Comparison of ENCODE assay signal across 16 mouse cellular contexts in genomic region chr3:51719373-51719772, GRCm38 (mm10). TPM values are rescaled to one million over a fixed set of nuclear protein-coding genes. Genes with fewer than 3 reads are reported as not detected.
DNase-seq lines count a peak whose midpoint lies in the region; TF ChIP-seq lines count a peak whose summit lies in the region.
"Had no signal": no experiment of that assay in that cellular context is flagged by ENCODE, and none has a peak within 500 bp of the region (broad histone marks: within the 10 kb centered on the region; RNA-seq: fewer than 3 reads in every experiment).

No protein-coding gene starts in this region.

- TF ChIP-seq EP300 in MEL (IDR thresholded peaks at IDR 0.05; ENCODE audit: low read depth in 1 of 2, low read length in 2 of 2): no peak

- TF ChIP-seq CTCF in MEL (IDR thresholded peaks at IDR 0.05 in 2 of 3, conservative IDR thresholded peaks at IDR 0.05 in 1 of 3; ENCODE audit: control insufficient read depth in 1 of 3, insufficient read depth in 1 of 3, low read depth in 2 of 3, low read length in 3 of 3, poor library complexity in 1 of 3, severe bottlenecking in 1 of 3): no peak
- TF ChIP-seq CTCF in embryonic fibroblast, embryonic 13.5 days (IDR thresholded peaks at IDR 0.05; ENCODE audit: borderline replicate concordance, insufficient read depth, low read length): no peak

- no peaks in the 10 kb centered on the region for H3K9me3 ChIP-seq in MEL (replicated peaks; ENCODE audit: insufficient read depth, low read length)
- H3K9me3 ChIP-seq: hindbrain, embryonic 10.5 days; neural tube, embryonic 15.5 days had no signal

- H3K79me2 ChIP-seq in MEL (ENCODE audit: control insufficient read depth, insufficient read depth, low read length, poor library complexity): no peaks in the 10 kb centered on the region

- H3K27me3 ChIP-seq in MEL (ENCODE audit: control insufficient read depth in 1 of 2, insufficient read depth in 2 of 2, low read length in 2 of 2): no peaks in the 10 kb centered on the region
- H3K27me3 ChIP-seq: neural tube, embryonic 15.5 days had no signal

- peak; percentile 25 to 43 for DNase-seq in heart, postnatal 10 days
- DNase-seq in heart, postnatal 36 days: no peak
- DNase-seq in MEL (ENCODE audit: low read depth, low spot score): peak; percentile 54
- DNase-seq in lung, postnatal 14 days: peak; percentile 56
- DNase-seq in frontal cortex, postnatal 25 days (ENCODE audit: low spot score in 2 of 2): no peak
- no peak for DNase-seq in cerebellum, adult 11 months
- DNase-seq: cerebellum, adult 9-10 months; gastrocnemius, postnatal 36 days; right cerebral cortex, adult 18-20 months; thymus, postnatal 4 days had no signal

- H3K36me3 ChIP-seq in MEL (ENCODE audit: control insufficient read depth in 1 of 2, insufficient read depth in 2 of 2, low read length in 2 of 2): peaks cover 0 to 8% of the 10 kb centered on the region in 2 experiments; a peak in 2 of 4 replicates
- H3K36me3 ChIP-seq: hindbrain, embryonic 10.5 days; neural tube, embryonic 15.5 days had no signal

- no peak for TF ChIP-seq POLR2A in MEL (IDR thresholded peaks at IDR 0.05; ENCODE audit: control insufficient read depth in 1 of 2, insufficient read depth in 1 of 2, low read depth in 1 of 2, low read length in 2 of 2, poor library complexity in 1 of 2)
- no peak for TF ChIP-seq POLR2A in embryonic fibroblast, embryonic 13.5 days (IDR thresholded peaks at IDR 0.05; ENCODE audit: low read depth, low read length)

- no peak overlapping the region for H3K9ac ChIP-seq in MEL (ENCODE audit: control insufficient read depth, low read depth, low read length, poor library complexity, severe bottlenecking)
- H3K9ac ChIP-seq: neural tube, embryonic 15.5 days had no signal

- H3K4me1 ChIP-seq in MEL (ENCODE audit: control insufficient read depth in 1 of 2, insufficient read depth in 2 of 2, low read length in 2 of 2): peaks cover 0 to 13% of the 10 kb centered on the region in 2 experiments; a peak in 1 of 4 replicates
- peaks cover 9% of the 10 kb centered on the region for H3K4me1 ChIP-seq in embryonic fibroblast, embryonic 13.5 days (ENCODE audit: control insufficient read depth, insufficient read depth, low read length)

- no peak overlapping the region for H3K4me3 ChIP-seq in MEL (ENCODE audit: control insufficient read depth in 1 of 2, insufficient read depth in 1 of 2, low read depth in 2 of 2, low read length in 2 of 2)
- no peak overlapping the region for H3K4me3 ChIP-seq in embryonic fibroblast, embryonic 13.5 days (ENCODE audit: insufficient read depth, low read length)
- H3K4me3 ChIP-seq: erythroblast, embryonic 14.5 days; hindbrain, embryonic 10.5 days; neural tube, embryonic 15.5 days had no signal

- intact Hi-C loops in heart, postnatal 10 days (cut with DNase I): no loop called here
- intact Hi-C loops in heart, postnatal 36 days (cut with DNase I): no loop called here

- no peak for TF ChIP-seq RAD21 in MEL (IDR thresholded peaks at IDR 0.05; ENCODE audit: low read depth, low read length)

- H3K27ac ChIP-seq in MEL (ENCODE audit: control insufficient read depth, low read depth, low read length): no peak overlapping the region
- 0 out of 2 replicates have a peak overlapping the region, but pooled peaks have one; percentile 29 for H3K27ac ChIP-seq in embryonic fibroblast, embryonic 13.5 days (ENCODE audit: insufficient read depth, low read length)
- H3K27ac ChIP-seq: hindbrain, embryonic 10.5 days; neural tube, embryonic 15.5 days had no signal

TF ChIP-seq in MEL, 35 proteins besides CTCF, POLR2A, EP300 and RAD21:
- TF ChIP-seq ZC3H11A (IDR thresholded peaks at IDR 0.05; ENCODE audit: low read depth, low read length) (no peak), UBTF (IDR thresholded peaks at IDR 0.05; ENCODE audit: borderline replicate concordance, insufficient read depth, low read depth, low read length) (no peak), BHLHE40 (IDR thresholded peaks at IDR 0.05; ENCODE audit: borderline replicate concordance, low read depth, low read length) (no peak), ZNF384 (IDR thresholded peaks at IDR 0.05; ENCODE audit: low read depth, low read length) (no peak), GATA1 (IDR thresholded peaks at IDR 0.05; ENCODE audit: low read depth, low read length) (no peak), RCOR1 (IDR thresholded peaks at IDR 0.05; ENCODE audit: low read depth, low read length) (no peak), HCFC1 (IDR thresholded peaks at IDR 0.05; ENCODE audit: low read depth, low read length) (no peak), TCF12 (IDR thresholded peaks at IDR 0.05; ENCODE audit: low read depth, low read length) (no peak)

RNA-seq across cellular contexts. Expression of gene Mgst2, which starts 59.2 kb away (rescaled TPM):
- 1 to 10 TPM in 1 of 2 experiments, under 1 TPM in 1; 0.35 to 2.1 TPM for total RNA-seq in heart, postnatal 10 days (2021)
- 1 to 10 TPM in 1 of 2 experiments, not detected in 1; 1.3 TPM for total RNA-seq in heart, postnatal 36 days (2021)
- total RNA-seq in MEL (2012; rRNA removed): 0.69 and 1.0 TPM in 2 replicates
- polyA plus RNA-seq in MEL (2012; ENCODE audit: insufficient read depth in 1 of 2, insufficient read length in 2 of 2, low read depth in 1 of 2, low replicate concordance in 2 of 2, missing spikeins in 1 of 2): 1 to 10 TPM in 1 of 2 experiments, not detected in 1; 3.1 TPM
- 1.8 and 4.1 TPM in 2 replicates for polyA plus RNA-seq in embryonic fibroblast, embryonic 13.5 days (2011; ENCODE audit: insufficient read length, low read depth, missing spikeins)
- total RNA-seq: left cerebral cortex, postnatal 25 days; liver, adult 2 months had no signal
- polyA plus RNA-seq: erythroblast, embryonic 14.5 days; hindbrain, embryonic 10.5 days had no signal

Comparison
In these comparisons a context has a peak if more than half of its experiments do, and no peak if none do; other contexts are left out.
1. DNase-seq: peak in heart, postnatal 10 days (2 of 2), MEL (single experiment) and lung, postnatal 14 days (single experiment); none in heart, postnatal 36 days (0 of 2), frontal cortex, postnatal 25 days (0 of 2) and cerebellum, adult 11 months (single experiment).